Mouse (Mus musculus) spleen, adult 12 weeks (tissue): Measurements from ENCODE around the gene Trim38.
A peak's percentile ranks its signal among the peaks of the same experiment; 100 is the strongest.

Experiments
- DNase-seq: peaks from one replicate; pipeline ENCODE4 v3.0.0; 2022; ENCODE audit warnings: low spot score

The Trim38 gene

GRCm38 (mm10) chr13:23746201-23747080 lies 23.3 kb upstream of the Trim38 start, which contains the start of gene Hist1h2bb:
TSS of gene Hist1h2bb (plus strand) at chr13:23746734.
- DNase-seq = peak; percentile 83

DNA sequence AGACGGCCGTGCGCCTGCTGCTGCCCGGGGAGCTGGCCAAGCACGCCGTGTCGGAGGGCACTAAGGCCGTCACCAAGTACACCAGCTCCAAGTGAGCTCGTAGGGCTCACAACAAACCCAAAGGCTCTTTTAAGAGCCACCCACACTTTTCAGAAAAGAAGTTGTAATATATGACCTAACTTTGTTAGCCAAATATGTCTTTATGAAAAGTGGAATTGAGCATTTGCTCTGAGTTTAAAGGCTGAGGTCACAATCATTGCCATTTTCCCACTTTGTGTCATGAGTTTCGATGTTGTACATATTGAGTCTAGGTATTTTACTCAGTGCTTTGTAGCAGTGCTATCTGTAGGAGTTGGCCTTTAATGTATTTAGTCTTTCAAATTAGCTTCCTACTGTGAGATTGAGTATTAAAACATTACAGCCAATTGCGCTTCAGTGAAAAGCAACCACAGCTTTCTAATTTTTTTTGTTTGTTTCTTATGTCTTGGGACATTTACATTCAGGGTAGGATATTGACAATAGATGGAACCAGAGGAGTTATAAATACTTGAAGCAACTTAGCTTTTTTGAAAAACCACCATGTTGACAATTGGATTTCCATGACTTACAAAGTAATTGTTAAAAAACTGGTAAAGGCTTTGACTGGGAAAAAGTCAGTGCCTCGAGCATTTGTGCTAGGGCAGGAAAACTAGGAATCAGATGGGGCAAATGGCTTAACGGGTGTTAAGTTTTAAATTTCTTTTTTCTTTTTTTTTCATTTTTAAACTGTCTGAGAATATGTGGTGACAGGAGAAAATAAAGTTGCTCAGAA lies 22.4 kb upstream of the Trim38 start:
- no peak for DNase-seq

GRCm38 (mm10) chr13:23747892-23748288 lies 21.8 kb upstream of the Trim38 start:
- DNase-seq = no peak

GRCm38 (mm10) chr13:23749563-23750121 lies 20.1 kb upstream of the Trim38 start:
- DNase-seq = no peak

GRCm38 (mm10) chr13:23750839-23751477 lies 18.8 kb upstream of the Trim38 start, which contains the start of gene Hist1h2ab:
TSS of gene Hist1h2ab (plus strand) at chr13:23751126.
- peak; percentile 62 for DNase-seq

DNA sequence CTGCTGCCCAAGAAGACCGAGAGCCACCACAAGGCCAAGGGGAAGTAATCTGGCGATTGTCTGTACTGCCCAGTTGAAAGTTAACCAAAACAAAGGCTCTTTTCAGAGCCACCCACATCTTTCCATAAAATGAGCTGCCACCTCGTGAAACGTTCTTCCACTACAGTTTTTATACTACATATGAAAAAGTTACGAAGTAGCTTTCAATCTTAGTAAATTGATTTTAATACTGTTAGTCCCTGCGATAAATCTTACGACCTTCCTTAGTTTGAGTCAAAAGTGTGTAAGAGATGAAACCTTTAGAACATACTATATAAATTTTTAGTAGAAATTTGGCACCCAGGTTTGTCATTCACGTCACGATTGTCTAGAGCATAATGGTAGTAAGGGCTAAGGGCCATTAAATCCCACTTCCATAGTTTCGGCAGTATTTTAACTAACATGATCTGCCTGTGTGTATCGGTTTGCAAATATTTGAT lies 18.2 kb upstream of the Trim38 start:
- no peak for DNase-seq

DNA sequence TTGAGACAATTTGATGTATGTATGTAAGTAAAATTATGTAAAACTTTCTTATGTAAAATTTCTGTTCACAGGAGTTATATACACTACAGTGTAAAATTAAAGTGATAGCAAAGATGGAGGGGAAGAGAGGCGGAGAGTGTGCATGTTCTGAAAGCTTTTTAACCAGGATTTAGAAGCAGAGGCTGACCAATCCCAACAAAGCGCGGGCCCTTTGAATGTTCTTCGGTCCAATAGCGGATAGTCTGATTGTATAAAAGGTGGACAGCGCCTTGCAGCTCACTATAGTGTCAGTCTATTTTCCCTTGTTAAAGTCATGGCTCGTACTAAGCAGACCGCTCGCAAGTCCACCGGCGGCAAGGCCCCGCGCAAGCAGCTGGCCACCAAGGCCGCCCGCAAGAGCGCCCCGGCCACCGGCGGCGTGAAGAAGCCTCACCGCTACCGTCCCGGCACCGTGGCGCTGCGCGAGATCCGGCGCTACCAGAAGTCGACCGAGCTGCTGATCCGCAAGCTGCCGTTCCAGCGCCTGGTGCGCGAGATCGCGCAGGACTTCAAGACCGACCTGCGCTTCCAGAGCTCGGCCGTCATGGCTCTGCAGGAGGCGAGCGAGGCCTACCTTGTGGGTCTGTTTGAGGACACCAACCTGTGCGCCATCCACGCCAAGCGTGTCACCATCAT lies 17.5 kb upstream of the Trim38 start, which contains the start of gene Hist1h3b:
Gene Hist1h3b, plus strand, starts transcription at position 201 of the 675 bp plus-strand sequence.
- DNase-seq = peak; percentile 80

DNA sequence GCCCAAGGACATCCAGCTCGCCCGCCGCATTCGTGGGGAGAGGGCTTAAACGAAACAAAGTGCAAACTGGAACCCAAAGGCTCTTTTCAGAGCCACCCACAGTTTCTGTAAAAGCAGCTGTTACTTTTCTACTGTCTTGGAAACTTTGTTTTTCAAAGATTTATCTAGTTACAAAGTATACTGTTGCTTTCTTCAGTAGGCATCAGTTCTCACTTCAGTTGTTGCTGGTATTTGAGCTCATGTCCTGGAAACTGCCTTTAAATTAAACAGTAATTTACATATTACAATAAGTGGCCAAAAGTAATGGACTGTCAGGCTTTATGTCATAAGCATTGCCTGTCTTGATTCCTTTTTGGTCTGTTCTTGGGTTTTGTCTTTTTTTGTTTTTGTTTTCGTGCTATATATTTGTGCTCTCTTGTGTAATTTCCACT lies 17.0 kb upstream of the Trim38 start:
- DNase-seq = no peak

DNA sequence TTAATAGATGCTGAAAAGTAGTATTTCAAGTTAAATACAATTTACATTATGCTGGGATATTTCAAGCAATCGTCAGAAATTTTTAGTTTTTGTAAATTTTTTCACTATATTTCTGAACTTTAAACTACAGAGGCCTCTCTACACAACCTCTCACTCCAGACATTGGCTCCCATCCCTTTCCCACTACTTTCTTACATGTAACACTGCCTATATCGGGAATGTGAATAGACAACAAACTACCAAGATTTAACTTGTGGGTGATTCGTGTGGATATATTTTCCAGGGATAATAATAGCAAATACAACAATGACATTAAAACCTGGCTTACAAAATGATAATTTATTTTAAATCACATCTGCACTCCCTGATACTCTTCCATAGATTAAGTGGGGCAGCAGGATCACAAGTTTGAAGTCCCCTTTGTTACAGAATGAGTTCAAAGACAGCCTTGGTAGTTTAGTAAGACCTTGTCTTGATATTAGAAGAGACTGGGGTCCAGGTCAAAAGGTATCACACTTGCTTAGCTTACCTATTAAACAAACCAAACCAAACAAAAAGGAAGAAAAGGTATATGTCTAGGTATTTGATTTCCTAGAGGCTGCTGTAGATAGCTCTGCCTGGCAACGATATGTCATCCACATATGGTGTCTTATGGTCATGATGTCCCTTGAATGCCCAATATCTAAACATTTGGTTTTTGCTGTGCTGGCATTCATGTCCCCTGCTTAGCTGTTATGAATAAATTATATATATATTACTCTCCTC lies 16.2 kb upstream of the Trim38 start:
- no peak for DNase-seq

- DNase-seq = no peak
Measured at GRCm38 (mm10) chr13:23755000-23755399, 14.7 kb upstream of the Trim38 start.

GRCm38 (mm10) chr13:23756790-23757189 lies 12.9 kb upstream of the Trim38 start, which contains the start of gene Hist1h4b:
TSS of gene Hist1h4b (plus strand) at chr13:23757013.
- DNase-seq = peak; percentile 94

DNA sequence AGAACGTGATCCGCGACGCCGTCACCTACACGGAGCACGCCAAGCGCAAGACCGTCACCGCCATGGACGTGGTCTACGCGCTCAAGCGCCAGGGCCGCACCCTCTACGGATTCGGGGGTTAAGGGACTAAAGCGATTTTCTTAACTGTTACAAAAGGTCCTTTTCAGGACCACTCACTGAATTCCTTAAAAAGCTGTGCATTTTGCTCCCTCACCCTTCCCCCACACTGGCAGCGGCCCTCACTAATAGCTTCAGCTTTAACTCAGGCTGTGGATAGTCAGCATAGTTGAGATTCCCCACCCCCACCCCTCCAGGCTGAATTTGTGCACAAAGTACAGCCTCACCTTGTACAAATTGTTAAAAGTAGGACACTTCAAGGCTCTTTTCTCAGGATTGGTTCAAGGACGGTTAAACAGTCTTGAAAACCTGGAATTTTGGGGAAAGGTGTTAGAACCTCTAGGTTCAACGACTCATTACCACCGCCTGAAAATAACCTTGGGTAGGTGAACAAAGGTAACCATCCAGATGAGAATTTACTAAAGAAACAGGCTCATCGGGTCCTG lies 12.4 kb upstream of the Trim38 start:
- peak; percentile 62 for DNase-seq

DNA sequence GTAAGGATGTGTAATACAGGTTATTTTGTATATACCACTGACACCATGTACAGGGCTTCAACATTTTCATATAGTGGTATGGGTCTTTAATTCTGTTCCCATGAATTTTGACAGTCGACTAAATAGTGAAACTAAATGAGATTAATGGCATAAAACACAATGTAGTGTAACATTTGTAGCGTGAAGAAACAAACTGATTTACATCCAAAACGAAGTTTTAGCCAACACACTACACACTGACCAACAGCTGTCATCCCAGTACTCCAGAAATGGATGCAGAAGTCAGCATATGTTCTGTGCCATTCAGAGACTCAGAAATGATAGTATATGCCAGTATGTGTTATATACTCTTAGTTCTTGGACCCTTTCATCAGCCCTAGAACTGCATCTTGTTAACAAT lies 11.8 kb upstream of the Trim38 start:
- DNase-seq = no peak

- DNase-seq = no peak
Measured at GRCm38 (mm10) chr13:23759251-23759771, 10.4 kb upstream of the Trim38 start.

DNA sequence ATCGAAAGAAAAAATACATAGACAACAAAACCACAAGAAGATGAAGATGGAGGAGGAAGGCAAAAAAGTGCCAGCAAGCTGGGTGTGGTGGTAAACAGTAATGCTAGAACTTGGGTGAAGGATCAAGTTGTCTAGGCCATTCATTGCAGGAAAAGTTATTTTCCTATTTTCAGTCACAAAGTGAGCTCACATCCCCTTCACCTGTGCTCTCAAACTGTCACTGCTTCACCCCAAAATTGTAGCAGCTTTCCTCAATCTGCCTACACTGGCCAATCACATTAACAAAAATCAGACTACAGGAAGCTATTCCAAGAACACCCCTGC lies 9.8 kb upstream of the Trim38 start:
- no peak for DNase-seq

DNA sequence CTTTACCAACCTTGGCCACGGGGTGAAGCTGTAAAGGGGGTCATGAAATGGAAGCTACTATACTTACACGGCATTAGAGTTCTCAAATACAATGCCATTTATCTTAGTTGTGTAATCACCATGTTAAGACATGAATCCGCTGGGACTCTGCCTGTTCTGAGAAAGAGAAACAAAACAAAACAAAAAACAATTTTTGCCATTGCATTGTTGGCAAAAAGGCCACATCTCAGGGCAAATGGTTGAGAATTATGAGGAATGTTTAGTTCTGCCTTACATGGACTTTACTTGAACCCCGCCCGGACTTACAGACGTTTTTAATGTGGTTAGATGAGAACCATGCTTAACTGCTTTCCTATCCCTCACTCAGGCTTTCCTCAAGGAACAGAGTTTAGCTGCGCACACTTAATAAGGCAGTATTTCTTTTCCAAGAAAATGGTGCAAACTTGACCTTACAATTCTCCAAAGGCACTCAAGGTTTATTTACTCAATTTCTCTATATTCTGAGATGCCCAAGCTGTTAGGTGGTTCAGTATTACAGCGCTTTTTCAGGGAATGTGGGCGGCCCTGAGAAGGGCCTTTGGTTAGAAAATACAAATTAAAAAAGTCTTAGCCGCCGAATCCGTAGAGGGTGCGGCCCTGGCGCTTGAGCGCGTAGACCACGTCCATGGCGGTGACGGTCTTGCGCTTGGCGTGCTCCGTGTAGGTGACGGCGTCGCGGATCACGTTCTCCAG lies 9.3 kb upstream of the Trim38 start:
- DNase-seq = no peak

DNA sequence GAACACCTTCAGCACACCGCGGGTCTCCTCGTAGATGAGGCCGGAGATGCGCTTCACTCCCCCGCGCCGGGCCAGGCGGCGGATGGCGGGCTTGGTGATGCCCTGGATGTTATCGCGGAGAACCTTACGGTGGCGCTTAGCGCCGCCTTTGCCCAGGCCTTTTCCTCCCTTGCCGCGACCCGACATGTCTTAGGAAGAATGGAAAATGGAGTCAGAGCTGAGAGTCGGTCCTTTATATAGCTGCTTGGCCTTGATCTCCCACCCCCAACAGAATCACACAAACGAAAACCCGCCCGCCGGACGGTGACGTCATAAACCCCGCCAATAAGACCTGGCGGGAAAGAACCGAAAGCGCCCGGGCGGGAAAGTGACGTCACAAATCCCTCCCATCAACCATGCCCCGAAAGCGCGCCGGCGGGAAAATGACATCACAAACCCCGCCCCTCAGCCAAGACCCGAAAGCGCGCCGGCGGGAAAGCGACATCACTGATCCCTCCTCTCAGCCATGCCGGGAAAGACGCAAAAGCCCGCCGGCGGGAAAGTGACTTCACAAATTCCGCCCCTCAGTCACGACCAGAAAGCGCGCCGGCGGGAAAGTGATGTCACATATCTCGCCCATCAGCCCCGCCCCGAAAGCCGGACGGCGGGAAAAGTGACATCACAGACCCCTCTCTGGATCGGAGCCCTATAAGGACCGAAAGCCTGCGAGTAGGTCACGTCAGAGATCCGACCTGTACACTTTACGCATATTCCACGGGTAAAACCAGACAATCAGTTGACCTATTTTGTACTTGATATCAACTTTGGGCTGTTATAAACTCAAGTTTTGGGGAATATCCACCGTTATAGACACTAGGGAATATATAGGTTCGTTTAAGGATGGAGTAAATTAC lies 8.5 kb upstream of the Trim38 start, which contains the start of gene Hist1h4a:
Gene Hist1h4a, minus strand, starts transcription at position 259 of the 893 bp plus-strand sequence.
- DNase-seq = peak; percentile 95
